Mouse (Mus musculus) embryonic facial prominence, embryonic 10.5 days (tissue): ENCODE data around the gene Brap. TPM values are rescaled to one million over a fixed set of nuclear protein-coding genes. Genes with fewer than 3 reads are reported as not detected.
"Not testable (repeated sequence)": the region's sequence is repeated elsewhere in the genome, so short reads cannot be mapped to it uniquely, and the experiment has no call there.

ENCODE experiments used
- DNase-seq: peaks from one replicate; pipeline ENCODE4 v3.0.0-alpha.2; 2017; ENCODE audit warnings: low spot score
- H3K27ac ChIP-seq: fragments of 300-500 bp; sonication (generic); replicated peaks from 2 replicates; pipeline ENCODE4 v1.5.1; 2016; ENCODE audit warnings: mild to moderate bottlenecking
- H3K27me3 ChIP-seq: fragments of 300-500 bp; sonication (generic); replicated peaks from 2 replicates; pipeline ENCODE4 v1.6.1; 2016; ENCODE audit warnings: low read depth, mild to moderate bottlenecking; ENCODE audit not compliant: poor library complexity, severe bottlenecking
- H3K36me3 ChIP-seq: fragments of 300-500 bp; sonication (generic); replicated peaks from 2 replicates; pipeline ENCODE4 v1.6.1; 2016; ENCODE audit warnings: mild to moderate bottlenecking, moderate library complexity
- H3K4me1 ChIP-seq: fragments of 300-500 bp; sonication (generic); 2 replicates; pipeline ENCODE4 v1.6.1; 2016
- H3K4me3 ChIP-seq: fragments of 300-500 bp; sonication (generic); 2 replicates; pipeline ENCODE4 v1.5.1; 2016; ENCODE audit warnings: mild to moderate bottlenecking, moderate library complexity
- H3K9me3 ChIP-seq: fragments of 300-500 bp; sonication (generic); 2 replicates; pipeline ENCODE4 v1.6.1; 2016; ENCODE audit warnings: mild to moderate bottlenecking
- WGBS: fragments of 180-500 bp; shearing (Covaris S2); methylation state at CpG from one replicate; pipeline ENCODE4 v1.1.7; 2016; 5-methylcytosine and 5-hydroxymethylcytosine counted together
- polyA plus RNA-seq: library from polyadenylated mRNA; unstranded; fragments of >200 nt; fragmentation: Nextera tagmentation; extraction: Ambion mirVana; gene quantifications from 2 replicates; pipeline ENCODE4 v1.2.1, GENCODE M21; 2016

The Brap gene
- polyA plus RNA-seq, 1 experiment from 2014 or later: 44.5 TPM

DNA sequence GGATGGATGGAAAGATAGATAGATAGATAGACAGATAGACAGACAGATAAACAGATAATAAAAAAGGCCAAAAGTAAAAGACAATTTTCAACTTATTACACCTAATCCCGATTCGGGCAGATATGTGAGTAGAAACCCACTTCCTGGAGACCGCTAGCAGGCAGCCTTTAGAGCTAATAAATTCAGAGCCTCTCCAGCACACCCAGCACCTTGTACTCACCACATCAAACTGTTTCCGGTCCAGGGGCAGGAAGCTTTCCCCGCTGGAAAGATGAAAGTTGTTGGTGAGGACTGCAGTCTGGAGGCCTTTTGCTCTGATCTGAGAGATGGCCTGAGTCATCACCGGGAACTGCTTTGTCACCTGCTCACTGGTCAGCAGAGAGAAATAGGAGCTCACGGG is 11.2 kb upstream of the Brap start:
- Histone ChIP-seq H3K9me3 (no peaks in the 10 kb centered on the region), H3K27me3 (no peaks in the 10 kb centered on the region), H3K4me3 (no peak overlapping the region), H3K4me1 (peaks cover 15% of the 10 kb centered on the region), H3K36me3 (no peaks in the 10 kb centered on the region), H3K27ac (no peak overlapping the region)
- DNase-seq: no peak
- 86% methylated on average over 7 of the region's 7 CpGs for WGBS

DNA sequence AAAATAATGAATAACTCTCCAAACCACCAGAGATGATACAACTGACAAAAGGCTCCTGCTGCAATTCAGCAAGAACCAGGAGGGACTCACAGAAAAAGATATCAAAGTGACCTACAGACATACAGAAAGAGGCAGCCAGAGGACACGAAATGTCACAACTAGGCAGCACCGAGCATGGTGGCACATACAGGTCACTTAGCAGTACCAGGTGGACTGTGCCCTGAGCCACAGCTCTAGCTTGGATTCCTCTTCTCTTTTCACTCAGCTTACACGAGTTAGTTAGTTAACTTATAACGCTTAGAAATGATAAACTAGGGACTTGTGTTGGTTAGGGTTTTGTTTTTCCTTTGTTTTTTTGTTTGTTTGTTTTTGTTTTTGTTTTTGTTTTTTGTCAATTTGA is 5.8 kb upstream of the Brap start:
- H3K27ac ChIP-seq: no peak overlapping the region
- 86% methylated on average over 4 of the region's 4 CpGs for WGBS

DNA sequence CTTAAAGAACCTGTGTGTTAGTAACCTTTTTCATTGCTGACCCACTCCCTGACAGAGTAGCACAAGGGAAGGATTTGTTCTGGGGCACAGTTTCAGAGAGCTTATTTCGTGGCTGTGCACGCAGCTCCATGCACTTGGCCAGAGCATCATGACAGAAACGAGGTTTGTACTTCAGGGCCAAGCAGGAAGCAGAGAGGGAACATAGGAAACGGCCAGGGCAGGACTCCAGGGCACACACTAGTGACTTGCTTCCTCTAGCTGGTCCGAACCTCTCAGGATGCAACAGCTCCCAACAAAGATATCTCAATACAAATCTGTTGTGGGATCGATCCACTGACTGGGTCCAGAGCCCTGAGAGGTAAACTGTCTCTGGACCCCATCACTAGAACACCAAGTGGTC is 3.5 kb upstream of the Brap start:
- peaks cover 23% of the 10 kb centered on the region for H3K4me1 ChIP-seq
- H3K27ac ChIP-seq, H3K9me3 ChIP-seq, H3K4me3 ChIP-seq, H3K27me3 ChIP-seq, H3K36me3 ChIP-seq, DNase-seq: not testable (repeated sequence)
- 78% methylated on average over 6 of the region's 6 CpGs for WGBS

More for the DNA sequence above, 5.8 kb upstream of the Brap start:
- Histone ChIP-seq H3K36me3 (no peaks in the 10 kb centered on the region), H3K9me3 (no peaks in the 10 kb centered on the region), H3K4me1 (peaks cover 3% of the 10 kb centered on the region; the same call in 1 of the 2 replicates), H3K27me3 (no peaks in the 10 kb centered on the region), H3K4me3 (no peak overlapping the region)
- DNase-seq: no peak

DNA sequence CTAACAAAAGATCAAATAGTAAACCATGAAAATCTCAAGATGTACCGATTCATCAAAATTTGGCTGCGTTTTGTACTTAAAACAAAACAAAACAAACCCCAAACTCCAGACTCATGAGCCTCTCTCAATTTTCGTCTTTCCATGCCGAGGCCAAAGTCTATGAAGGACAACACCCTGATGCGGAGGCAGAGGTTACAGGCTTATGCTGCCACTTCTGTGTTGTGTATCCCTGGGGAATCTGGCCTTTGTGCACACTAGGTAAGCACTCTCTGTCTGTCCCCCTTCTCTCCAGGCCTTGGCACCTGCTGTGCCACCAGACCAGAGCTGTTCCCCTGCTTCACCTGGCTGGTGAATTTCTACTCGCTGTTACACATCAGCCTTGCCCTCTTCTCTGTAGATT is 2.7 kb upstream of the Brap start:
- not testable (repeated sequence) for H3K36me3 ChIP-seq, H3K9me3 ChIP-seq, H3K27me3 ChIP-seq, H3K27ac ChIP-seq, H3K4me3 ChIP-seq, DNase-seq
- WGBS: 91% methylated on average over 6 of the region's 6 CpGs
- H3K4me1 ChIP-seq: peaks cover 24% of the 10 kb centered on the region

DNA sequence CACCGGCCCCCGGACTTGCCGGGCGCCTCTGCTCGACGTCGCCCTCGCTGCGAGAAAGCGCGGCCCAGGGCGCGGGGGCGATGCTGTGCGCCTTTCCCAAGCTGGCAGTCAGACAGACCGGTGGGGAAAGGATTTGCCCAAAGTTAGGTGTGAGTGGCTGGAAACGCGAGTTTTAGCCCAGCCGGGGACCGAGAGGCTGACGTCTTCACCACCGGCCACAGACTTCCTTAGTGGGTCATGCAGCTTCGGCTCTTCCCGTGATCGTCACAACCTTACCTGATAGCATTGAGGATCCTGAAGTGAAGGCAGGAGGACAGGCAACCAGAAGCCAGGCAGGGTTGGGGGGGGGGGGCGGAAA is 513 bp downstream of the Brap start:
- under 1% methylated on average over 26 of the region's 26 CpGs for WGBS

DNA sequence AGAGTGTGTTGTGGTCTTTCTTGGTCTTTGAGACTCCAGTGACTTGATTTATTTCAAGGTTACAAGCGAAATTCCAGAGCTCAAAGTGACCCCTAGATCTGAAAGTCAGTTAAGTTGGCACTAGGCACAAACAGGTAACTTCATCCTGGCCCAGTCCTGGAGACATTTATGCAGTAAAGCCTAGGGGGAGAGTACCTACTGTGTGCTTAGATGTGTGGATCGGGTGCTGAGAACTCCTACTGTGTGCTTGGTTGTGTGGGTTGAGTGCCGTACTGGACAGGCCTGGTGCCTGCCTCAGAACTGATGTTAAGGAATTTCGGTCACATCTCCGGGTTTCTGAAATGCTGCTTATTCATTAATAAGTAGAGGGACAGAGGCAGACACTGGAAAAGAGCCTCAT is 1.1 kb downstream of the Brap start:
- Histone ChIP-seq H3K4me3 (peak overlapping the region; percentile 96), H3K27ac (no peak overlapping the region), H3K36me3 (peaks cover 44% of the 10 kb centered on the region), H3K9me3 (no peaks in the 10 kb centered on the region), H3K4me1 (peaks cover 24% of the 10 kb centered on the region), H3K27me3 (no peaks in the 10 kb centered on the region)
- no peak for DNase-seq
- WGBS: 90% methylated on average over 5 of the region's 5 CpGs

More for the DNA sequence above, 513 bp downstream of the Brap start:
- Histone ChIP-seq H3K36me3 (peaks cover 38% of the 10 kb centered on the region), H3K4me1 (peaks cover 24% of the 10 kb centered on the region), H3K27me3 (no peaks in the 10 kb centered on the region), H3K27ac (peak overlapping the region; percentile 85), H3K4me3 (peak overlapping the region; percentile 96), H3K9me3 (no peaks in the 10 kb centered on the region)
- no peak for DNase-seq

DNA sequence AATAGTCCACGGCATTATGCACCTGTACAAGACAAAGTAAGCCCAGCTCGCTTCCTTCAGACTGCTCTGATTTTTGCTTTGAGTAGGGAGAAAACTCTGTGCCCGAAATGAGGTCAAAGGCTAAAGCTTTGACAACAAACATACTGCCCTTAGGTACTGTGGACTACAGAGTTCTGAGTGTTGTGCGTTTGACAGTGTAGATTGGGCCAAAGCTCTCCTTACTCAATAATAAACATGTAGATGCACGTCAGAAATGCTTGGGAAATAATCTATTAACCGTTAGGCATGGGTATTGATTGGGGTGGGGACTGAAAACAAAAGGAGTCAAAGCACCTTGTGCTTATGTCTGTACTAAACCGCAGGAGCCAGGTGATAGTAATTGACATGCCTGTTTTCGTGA is 3.1 kb downstream of the Brap start:
- Histone ChIP-seq H3K4me3 (no peak overlapping the region), H3K27ac (no peak overlapping the region), H3K36me3 (peaks cover 64% of the 10 kb centered on the region), H3K9me3 (no peaks in the 10 kb centered on the region), H3K4me1 (peaks cover 26% of the 10 kb centered on the region), H3K27me3 (no peaks in the 10 kb centered on the region)
- 87% methylated on average over 8 of the region's 8 CpGs for WGBS
- no peak for DNase-seq

DNA sequence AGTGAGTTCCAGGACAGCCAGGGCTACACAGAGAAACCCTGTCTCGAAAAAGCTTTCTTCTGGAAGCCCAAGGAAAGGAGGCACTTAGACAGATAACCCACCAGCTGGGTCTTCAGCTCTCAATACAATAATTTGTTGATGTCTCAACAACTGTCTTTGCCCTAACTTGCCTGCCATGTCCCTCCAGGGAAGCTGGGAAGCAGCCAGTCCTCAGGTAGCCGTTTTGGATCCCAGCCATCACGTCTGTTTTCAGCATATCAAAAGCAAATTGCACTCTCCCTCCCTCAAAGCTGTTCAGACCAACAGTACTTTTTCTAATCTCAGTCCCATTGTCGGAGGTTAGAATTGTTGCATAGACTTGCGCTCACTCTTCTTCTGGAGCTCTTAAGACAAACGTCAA is 3.7 kb downstream of the Brap start:
- H3K9me3 ChIP-seq: no peaks in the 10 kb centered on the region
- H3K4me3 ChIP-seq: no peak overlapping the region
- peaks cover 70% of the 10 kb centered on the region for H3K36me3 ChIP-seq
- no peaks in the 10 kb centered on the region for H3K27me3 ChIP-seq
- no peak for DNase-seq
- WGBS: 89% methylated on average over 6 of the region's 6 CpGs
- H3K27ac ChIP-seq: no peak overlapping the region
- H3K4me1 ChIP-seq: peaks cover 27% of the 10 kb centered on the region

DNA sequence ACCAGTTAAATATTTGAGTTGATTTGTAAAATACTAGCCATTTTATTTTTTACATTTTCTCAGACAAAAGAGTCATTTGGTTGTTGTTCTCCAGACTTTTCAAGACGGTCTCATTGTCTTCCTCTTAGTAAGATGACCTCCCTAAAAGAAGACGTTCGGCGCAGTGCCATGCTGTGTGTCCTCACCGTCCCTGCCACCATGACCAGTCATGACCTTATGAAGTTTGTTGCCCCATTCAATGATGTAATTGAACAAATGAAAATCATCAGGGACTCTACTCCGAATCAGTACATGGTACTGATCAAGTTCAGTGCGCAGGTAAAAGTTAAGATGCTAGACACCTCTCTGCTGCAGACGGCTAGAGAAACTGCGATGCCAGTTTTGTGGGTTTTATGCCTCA is 4.6 kb downstream of the Brap start:
- Histone ChIP-seq H3K9me3 (no peaks in the 10 kb centered on the region), H3K4me3 (no peak overlapping the region), H3K4me1 (peaks cover 21% of the 10 kb centered on the region), H3K27ac (no peak overlapping the region), H3K27me3 (no peaks in the 10 kb centered on the region), H3K36me3 (peaks cover 79% of the 10 kb centered on the region)
- WGBS: 95% methylated on average over 9 of the region's 9 CpGs
- no peak for DNase-seq

DNA sequence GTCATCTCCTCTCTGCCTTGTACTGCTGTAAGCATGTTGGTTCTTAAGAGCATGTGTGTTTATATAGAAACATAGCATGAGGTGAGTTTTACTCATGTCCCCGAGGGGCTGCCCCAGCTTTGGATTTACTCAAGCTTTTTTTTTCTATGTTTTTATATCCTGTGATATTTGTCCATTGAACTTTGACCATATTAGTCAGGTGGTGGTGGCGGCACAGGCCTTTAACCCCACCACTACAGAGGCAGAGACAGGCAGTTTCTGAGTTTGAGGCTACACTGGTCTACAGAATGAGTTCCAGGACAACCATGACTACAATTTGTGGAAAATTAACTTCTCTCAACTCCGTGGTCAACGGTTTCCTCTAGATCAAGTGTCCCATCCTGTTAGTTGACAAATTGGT is 6.7 kb downstream of the Brap start:
- Histone ChIP-seq H3K36me3 (peaks cover 97% of the 10 kb centered on the region), H3K4me3 (no peak overlapping the region), H3K9me3 (no peaks in the 10 kb centered on the region), H3K27ac (no peak overlapping the region), H3K27me3 (no peaks in the 10 kb centered on the region), H3K4me1 (0 out of 2 replicates have a peak, but pooled peaks cover 3% of the 10 kb centered on the region)
- DNase-seq: no peak
- 89% methylated on average over 4 of the region's 4 CpGs for WGBS

DNA sequence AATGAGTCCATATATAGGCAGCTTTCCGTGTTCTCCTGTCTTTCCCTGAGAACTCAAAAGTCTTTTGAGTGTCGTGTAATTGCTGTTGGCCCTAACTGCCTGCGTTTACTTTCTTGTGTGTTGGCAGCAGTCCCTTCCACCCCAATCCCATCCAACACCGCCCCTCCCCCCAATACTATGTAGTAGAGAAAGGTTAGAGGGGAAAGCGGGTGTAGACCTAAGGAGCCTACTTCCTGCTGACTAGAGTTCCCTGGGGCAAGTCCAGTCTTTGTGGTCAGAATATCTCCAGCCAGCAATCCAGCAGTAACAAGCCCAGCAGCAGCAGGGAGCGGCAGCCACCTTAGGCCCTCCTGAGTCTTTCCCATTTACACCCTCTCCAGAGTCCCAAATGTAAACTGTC is 8.0 kb downstream of the Brap start:
- H3K4me1 ChIP-seq: 0 out of 2 replicates have a peak, but pooled peaks cover 3% of the 10 kb centered on the region
- DNase-seq: no peak
- no peaks in the 10 kb centered on the region for H3K9me3 ChIP-seq
- peaks cover 97% of the 10 kb centered on the region for H3K36me3 ChIP-seq
- H3K27me3 ChIP-seq: no peaks in the 10 kb centered on the region
- H3K4me3 ChIP-seq: no peak overlapping the region
- WGBS: 74% methylated on average over 6 of the region's 6 CpGs
- no peak overlapping the region for H3K27ac ChIP-seq

DNA sequence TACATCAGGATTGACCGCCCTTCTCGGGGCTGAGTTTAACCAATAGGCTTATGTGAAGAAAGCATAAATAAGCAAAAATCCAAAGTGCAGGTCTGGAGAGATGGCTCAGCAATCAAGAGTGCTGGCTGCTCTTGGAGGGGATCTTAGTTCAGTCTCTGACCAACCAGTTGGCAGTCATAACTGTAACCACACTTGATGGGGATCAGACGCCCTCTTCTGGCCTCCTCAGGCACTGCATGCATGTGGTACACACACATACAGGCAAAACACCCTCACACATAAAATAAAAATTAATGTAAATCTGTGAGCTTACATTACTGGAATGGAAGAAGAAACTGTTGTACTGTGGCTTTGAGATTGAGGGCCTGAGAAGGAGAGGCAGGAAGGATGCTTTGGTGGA is 10.0 kb downstream of the Brap start:
- Histone ChIP-seq H3K27ac (no peak overlapping the region), H3K27me3 (no peaks in the 10 kb centered on the region), H3K36me3 (peaks cover 96% of the 10 kb centered on the region)

DNA sequence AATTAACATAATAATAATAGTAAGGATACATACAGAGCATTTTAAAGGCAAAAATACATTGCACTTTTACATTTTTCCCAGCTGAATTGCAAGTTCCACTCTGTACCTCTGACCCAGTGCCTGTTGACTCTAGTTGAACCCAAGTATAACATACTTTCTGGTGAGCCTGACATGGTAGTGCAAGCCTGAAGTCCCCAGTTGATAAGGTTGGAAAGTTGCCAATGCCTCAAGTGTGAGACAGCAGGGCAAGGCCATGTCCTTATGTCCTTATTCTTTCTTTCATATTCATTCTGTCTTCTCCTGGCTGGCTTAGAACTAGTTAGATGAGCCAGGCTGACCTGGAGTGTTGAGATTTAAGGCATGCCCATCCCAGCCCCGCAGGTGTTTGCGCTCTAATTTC is 21.9 kb downstream of the Brap start:
- no peak overlapping the region for H3K4me3 ChIP-seq
- 96% methylated on average over 2 of the region's 2 CpGs for WGBS
- no peaks in the 10 kb centered on the region for H3K9me3 ChIP-seq
- no peak for DNase-seq
- peaks cover 100% of the 10 kb centered on the region for H3K36me3 ChIP-seq
- H3K27me3 ChIP-seq: no peaks in the 10 kb centered on the region
- H3K4me1 ChIP-seq: no peaks in the 10 kb centered on the region
- no peak overlapping the region for H3K27ac ChIP-seq

More for the DNA sequence above, 10.0 kb downstream of the Brap start:
- 78% methylated on average over 3 of the region's 3 CpGs for WGBS
- H3K9me3 ChIP-seq: no peaks in the 10 kb centered on the region
- 0 out of 2 replicates have a peak, but pooled peaks cover 3% of the 10 kb centered on the region for H3K4me1 ChIP-seq
- no peak for DNase-seq
- no peak overlapping the region for H3K4me3 ChIP-seq

DNA sequence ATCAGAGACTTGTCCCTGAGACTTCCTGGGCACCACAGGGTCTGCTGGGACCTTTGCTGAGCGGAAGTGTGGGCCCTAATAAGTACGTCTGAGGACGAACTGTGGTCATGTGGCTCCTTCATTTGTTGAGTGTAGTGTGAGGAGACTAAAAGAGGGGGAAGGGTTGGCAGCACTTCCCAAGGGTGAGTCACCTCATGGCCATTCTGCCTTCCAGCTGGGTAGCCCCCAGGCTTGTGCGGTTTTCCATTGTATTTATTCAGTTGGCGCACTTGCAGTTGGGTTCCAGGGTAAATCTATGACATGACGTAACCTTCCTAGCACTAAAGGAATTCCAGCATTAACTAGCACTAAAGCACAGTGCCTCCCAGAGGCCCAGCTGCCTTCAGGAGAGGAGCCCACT is 25.1 kb downstream of the Brap start:
- Histone ChIP-seq H3K4me1 (no peaks in the 10 kb centered on the region), H3K27me3 (no peaks in the 10 kb centered on the region), H3K9me3 (no peaks in the 10 kb centered on the region), H3K4me3 (no peak overlapping the region), H3K36me3 (peaks cover 80% of the 10 kb centered on the region), H3K27ac (no peak overlapping the region)
- 88% methylated on average over 6 of the region's 6 CpGs for WGBS
- no peak for DNase-seq
